Mouse (Mus musculus) monocyte, adult 5-6 weeks (primary cell): ENCODE data around the gene Ugt1a6b. TPM values are rescaled to one million over a fixed set of nuclear protein-coding genes. Genes with fewer than 3 reads are reported as not detected.
"Not testable (repeated sequence)": the region's sequence is repeated elsewhere in the genome, so short reads cannot be mapped to it uniquely, and the experiment has no call there.

Experiments
- ATAC-seq: fragments of 153-309, 156-312 bp; replicated peaks from 2 replicates; pipeline ENCODE4 v1.8.0; 2017; ENCODE audit warnings: mild to moderate bottlenecking; ENCODE audit not compliant: low TSS enrichment, insufficient number of reproducible peaks, severe bottlenecking, poor library complexity, low FRiP score
- total RNA-seq: library from RNA; stranded (forward); fragments of 200-1000, 200-491, 200-594 nt; gene quantifications from 3 replicates; pipeline ENCODE4 v1.2.3, GENCODE M21; 2017

Ugt1a6b gene
- total RNA-seq, 1 experiment from 2014 or later: 4.0 TPM

DNA sequence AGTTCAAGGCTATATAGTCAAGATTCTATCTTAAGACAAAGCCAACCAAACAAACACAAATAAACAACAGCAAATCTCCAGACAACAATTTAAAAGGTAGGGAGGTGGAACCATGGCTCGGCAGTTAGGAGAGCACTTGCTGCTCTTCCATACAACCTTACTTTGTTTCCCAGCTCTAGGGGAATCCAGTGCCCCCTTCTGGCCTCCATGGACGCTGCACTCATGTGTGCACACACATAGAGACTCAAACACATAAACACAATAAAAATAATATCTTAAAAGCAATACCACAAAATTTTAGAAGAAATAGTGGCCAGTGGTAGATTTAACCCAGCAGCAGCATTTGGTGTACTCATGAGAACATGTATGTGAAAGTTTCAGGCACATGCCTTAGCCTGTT is 114.1 kb downstream of the Ugt1a6b start:
- ATAC-seq: no peak

- ATAC-seq: no peak
Observed at GRCm38 (mm10) chr1:88217576-88217975, 114.5 kb downstream of the Ugt1a6b start.

DNA sequence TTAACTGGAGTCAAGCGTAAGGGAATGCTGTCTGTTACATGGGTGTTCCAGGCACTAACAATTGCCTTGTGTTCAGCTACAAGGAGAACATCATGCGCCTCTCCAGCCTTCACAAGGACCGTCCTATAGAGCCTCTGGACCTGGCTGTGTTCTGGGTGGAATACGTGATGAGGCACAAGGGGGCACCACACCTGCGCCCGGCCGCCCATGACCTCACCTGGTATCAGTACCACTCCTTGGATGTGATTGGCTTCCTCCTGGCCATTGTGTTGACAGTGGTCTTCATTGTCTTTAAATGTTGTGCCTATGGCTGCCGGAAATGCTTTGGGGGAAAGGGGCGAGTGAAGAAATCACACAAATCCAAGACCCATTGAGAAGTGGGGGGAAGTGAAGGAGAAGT is 115.0 kb downstream of the Ugt1a6b start:
- ATAC-seq: no peak

DNA sequence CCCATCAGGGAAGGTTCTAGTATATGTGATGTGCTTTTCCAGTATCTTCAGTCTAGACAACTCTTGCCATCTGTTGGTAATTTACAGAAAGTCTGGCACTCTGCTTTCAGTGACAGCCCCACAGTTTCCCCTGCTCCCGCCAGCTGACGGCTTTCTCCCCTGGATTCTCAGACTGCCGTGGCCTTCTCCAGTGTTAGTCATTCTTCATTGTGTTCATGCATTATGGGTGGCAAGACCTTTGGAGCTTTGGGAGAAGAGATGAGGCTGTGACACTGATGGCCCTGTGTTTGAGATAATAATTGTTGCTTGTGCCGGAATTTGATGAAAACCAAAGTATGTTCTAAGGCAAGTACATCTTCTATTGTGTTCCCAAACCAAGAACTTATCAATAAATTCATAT is 115.5 kb downstream of the Ugt1a6b start:
- no peak for ATAC-seq

DNA sequence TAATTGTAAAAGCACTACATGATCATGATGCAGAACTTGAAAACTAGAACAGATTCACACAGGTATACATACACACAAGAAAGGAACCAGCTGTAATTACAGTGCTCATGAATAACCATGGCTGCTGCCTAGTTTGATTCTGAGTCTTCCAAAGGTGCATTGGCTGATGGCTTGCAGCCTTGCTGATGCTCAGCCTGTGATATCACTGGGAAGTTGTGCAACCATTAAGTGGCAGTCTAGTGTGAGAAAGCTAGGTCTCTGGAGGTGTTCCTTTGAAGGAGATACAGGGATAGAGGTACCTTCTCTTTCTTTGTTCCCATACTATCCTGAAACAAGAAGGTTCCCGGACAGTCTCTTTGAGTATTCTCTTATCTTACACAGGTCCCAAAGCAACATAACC is 116.0 kb downstream of the Ugt1a6b start:
- no peak for ATAC-seq

GRCm38 (mm10) chr1:88220336-88220735 is 117.3 kb downstream of the Ugt1a6b start:
- ATAC-seq: no peak

DNA sequence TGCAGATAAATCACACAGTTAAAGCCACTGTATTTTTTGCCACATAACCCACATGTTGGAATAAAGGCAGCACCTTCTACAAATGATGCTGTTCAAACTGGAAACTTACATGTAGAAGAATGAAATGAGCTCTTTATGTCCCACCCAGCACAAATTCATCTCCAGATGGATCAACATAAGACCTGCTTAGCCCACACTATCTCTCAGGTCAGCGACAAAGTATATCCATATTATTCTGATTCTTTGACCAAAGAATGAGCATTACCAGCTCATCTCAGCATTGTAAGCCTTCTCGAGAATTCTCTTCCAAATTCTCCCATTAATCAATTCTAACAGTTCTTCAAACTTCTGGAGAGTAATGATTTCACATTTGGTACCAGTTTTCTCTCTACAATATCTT is 119.2 kb downstream of the Ugt1a6b start:
- no peak for ATAC-seq

- ATAC-seq: not testable (repeated sequence)
Observed at GRCm38 (mm10) chr1:88223011-88223515, 120.0 kb downstream of the Ugt1a6b start.

DNA sequence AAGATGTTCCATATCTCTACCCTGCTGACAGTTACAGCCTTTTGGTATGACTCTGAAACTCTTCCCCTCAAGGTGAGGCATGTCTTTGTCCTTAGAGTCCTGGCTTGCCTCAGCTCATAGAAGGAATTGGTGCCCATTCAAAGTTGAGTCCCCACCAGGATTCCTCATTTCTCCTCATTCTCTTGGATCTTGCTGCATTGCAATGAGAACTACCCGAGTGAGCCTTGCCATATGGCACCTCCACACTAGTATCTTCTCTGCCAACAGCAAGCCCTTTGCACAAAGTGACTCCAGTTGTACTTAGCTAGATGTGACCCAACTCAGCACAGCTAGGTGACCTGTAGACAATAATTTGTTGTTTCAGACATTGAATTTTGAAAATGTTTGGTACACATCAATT is 120.5 kb downstream of the Ugt1a6b start:
- no peak for ATAC-seq

GRCm38 (mm10) chr1:88224029-88224776 is 121.2 kb downstream of the Ugt1a6b start:
- no peak for ATAC-seq

GRCm38 (mm10) chr1:88225301-88225700 is 122.2 kb downstream of the Ugt1a6b start:
- ATAC-seq: not testable (repeated sequence)

DNA sequence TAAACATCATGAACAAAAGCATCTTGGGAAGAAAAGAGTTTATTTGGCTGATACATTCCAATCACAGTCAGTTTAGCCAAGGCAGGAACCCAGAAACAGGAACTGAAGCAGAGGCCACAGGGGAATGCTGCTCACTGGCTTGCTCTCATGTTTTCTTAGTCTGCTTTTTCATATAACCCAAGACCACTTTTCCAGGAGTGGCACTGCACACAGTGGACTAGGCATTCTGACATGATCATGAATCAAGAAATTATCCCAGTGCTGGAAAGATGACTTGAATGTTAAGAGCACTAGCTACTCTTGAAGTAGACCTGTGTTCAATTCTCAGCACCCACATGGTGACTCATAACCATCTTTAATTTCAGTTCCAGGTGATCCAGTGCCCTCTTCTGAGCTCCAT is 122.7 kb downstream of the Ugt1a6b start:
- no peak for ATAC-seq

- 0 out of 2 replicates have a peak, but pooled peaks have one; percentile 16 for ATAC-seq
Observed at GRCm38 (mm10) chr1:88226670-88227379, 123.8 kb downstream of the Ugt1a6b start, which contains the start of gene Mroh2a. Mroh2a (plus strand) TSS chr1:88226986.

DNA sequence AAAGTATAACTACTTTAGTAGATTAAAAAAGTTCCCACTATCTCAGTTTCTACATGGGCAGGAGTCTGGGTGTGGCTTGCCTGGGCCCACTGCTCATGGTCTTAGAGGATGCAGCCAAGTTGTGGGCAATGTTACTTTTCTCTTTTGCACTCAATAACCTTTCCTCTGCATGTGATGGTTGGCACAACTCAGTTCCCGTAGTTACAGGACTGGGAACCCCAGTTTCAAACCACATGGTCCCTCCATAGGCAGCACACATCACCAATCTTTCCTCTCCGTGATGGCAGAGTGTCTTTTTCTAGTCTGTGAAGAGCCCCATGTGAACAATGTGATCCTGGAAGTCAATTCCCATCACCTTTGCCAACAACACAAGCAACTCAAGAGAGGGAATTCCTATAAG is 124.4 kb downstream of the Ugt1a6b start:
- ATAC-seq: 0 out of 2 replicates have a peak, but pooled peaks have one; percentile 3

GRCm38 (mm10) chr1:88228121-88228520 is 125.1 kb downstream of the Ugt1a6b start:
- 0 out of 2 replicates have a peak, but pooled peaks have one; percentile 1 for ATAC-seq

DNA sequence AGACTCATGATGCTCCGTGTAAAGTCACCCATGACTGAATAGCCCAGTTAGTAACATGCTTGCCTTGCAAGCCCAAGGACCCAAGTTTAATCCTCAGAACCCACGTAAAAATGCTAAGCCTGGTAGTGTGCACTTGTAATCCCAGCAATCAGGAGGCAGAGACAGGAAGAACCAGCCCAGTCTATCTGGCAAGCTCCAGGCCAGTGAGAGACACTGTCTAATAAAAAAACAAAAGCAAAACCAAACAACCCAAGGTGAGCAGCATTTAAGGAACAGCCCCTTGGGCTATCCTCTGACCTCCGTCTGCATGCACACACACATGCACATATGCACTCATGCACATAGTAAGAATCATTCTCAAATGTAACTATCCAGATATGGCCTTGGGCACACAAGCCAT is 126.5 kb downstream of the Ugt1a6b start:
- ATAC-seq: no peak

- ATAC-seq: no peak
Observed at GRCm38 (mm10) chr1:88229986-88230385, 126.9 kb downstream of the Ugt1a6b start.

DNA sequence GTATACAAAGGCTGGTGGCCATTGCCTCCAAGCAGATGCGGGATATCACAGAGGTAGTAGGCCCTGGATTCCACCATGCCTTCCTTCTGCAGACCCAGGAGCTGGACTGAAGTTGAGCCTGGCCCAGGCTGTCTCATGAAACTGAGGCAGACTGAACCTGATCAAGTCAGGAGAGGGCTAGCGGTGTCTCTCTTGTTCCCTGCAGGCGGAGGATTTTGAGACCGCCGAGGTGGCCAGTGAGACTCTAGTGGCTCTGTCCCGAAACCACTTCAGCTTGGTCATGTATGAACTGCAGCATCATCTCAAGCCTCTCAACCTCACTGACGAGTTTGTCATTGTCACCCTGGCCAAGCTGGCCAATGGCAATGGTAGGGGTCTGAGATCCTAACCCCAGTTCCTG is 127.4 kb downstream of the Ugt1a6b start:
- ATAC-seq: no peak

GRCm38 (mm10) chr1:88230981-88231802 is 128.1 kb downstream of the Ugt1a6b start:
- ATAC-seq: no peak
